Mouse (Mus musculus) forebrain, embryonic 11.5 days (tissue): ENCODE data around the gene Nol4l. TPM values are rescaled to one million over a fixed set of nuclear protein-coding genes. Genes with fewer than 3 reads are reported as not detected.

Experiments
- ATAC-seq: fragments of 200-750 bp; cut with Nextera tagmentation; replicated peaks from 2 replicates; pipeline ENCODE4 v1.8.0; 2017; ENCODE audit warnings: moderate TSS enrichment; ENCODE audit not compliant: low FRiP score
- DNase-seq: peaks from one replicate; pipeline ENCODE4 v3.0.0-alpha.2; 2017; ENCODE audit warnings: low spot score
- H3K27ac ChIP-seq: fragments of 300-500 bp; sonication (generic); 2 replicates; pipeline ENCODE4 v1.5.1; 2014; ENCODE audit warnings: low read depth, low read length
- H3K27me3 ChIP-seq: fragments of 300-500 bp; sonication (generic); 2 replicates; pipeline ENCODE4 v1.6.1; 2014; ENCODE audit warnings: mild to moderate bottlenecking, low read length, mixed read lengths; ENCODE audit not compliant: control insufficient read depth, insufficient read depth
- H3K36me3 ChIP-seq: fragments of 300-500 bp; sonication (generic); 2 replicates; pipeline ENCODE4 v1.6.1; 2014; ENCODE audit warnings: mild to moderate bottlenecking, low read length, moderate library complexity, mixed read lengths; ENCODE audit not compliant: control insufficient read depth, insufficient read depth
- H3K4me1 ChIP-seq: fragments of 300-500 bp; sonication (generic); replicated peaks from 2 replicates; pipeline ENCODE4 v1.6.1; 2014; ENCODE audit warnings: low read length, mixed read lengths; ENCODE audit not compliant: control insufficient read depth, insufficient read depth
- H3K4me2 ChIP-seq: fragments of 300-500 bp; sonication (generic); 2 replicates; pipeline ENCODE4 v1.6.1; 2014; ENCODE audit warnings: low read depth, mild to moderate bottlenecking, low read length, moderate library complexity, mixed read lengths; ENCODE audit not compliant: severe bottlenecking
- H3K4me3 ChIP-seq: fragments of 300-500 bp; sonication (generic); 2 replicates; pipeline ENCODE4 v1.5.1; 2014; ENCODE audit warnings: low read depth, low read length
- H3K9ac ChIP-seq: fragments of 300-500 bp; sonication (generic); 2 replicates; pipeline ENCODE4 v1.6.1; 2014; ENCODE audit warnings: low read length
- H3K9me3 ChIP-seq: fragments of 300-500 bp; sonication (generic); 2 replicates; pipeline ENCODE4 v1.6.1; 2016; ENCODE audit warnings: low read length, mixed read lengths; ENCODE audit not compliant: control insufficient read depth
- WGBS: fragments of 180-500 bp; shearing (Covaris S2); extraction: QIAGEN DNeasy Blood & Tissue Kit; methylation state at CpG from one replicate; pipeline ENCODE4 v1.1.7; 2014; 5-methylcytosine and 5-hydroxymethylcytosine counted together
- polyA plus RNA-seq: library from polyadenylated mRNA; unstranded; fragments of >200 nt; fragmentation: Nextera tagmentation; extraction: Ambion mirVana; gene quantifications from 2 replicates; pipeline ENCODE4 v1.2.1, GENCODE M21; 2014

Gene Nol4l
- polyA plus RNA-seq, 1 experiment from 2014 or later, result 25.6 TPM

GRCm38 (mm10) chr2:153434880-153435831 is 94.6 kb downstream of the Nol4l start:
- no peak for DNase-seq
- Histone ChIP-seq H3K4me3 (no peak overlapping the region), H3K4me1 (peaks cover 27% of the 10 kb centered on the region; the same call in 1 of the 2 replicates), H3K36me3 (peaks cover 2% of the 10 kb centered on the region; the same call in 1 of the 2 replicates), H3K9ac (no peak overlapping the region), H3K4me2 (no peak overlapping the region), H3K27ac (0 out of 2 replicates have a peak overlapping the region, but pooled peaks have one; percentile 2), H3K9me3 (no peaks in the 10 kb centered on the region), H3K27me3 (no peaks in the 10 kb centered on the region)
- WGBS, result 11% methylated on average over 9 of the region's 9 CpGs
- ATAC-seq, result 0 out of 2 replicates have a peak, but pooled peaks have one; percentile 43

- WGBS, result 64% methylated on average over 3 of the region's 3 CpGs
- Histone ChIP-seq H3K27me3 (no peaks in the 10 kb centered on the region), H3K27ac (no peak overlapping the region), H3K36me3 (peaks cover 2% of the 10 kb centered on the region; the same call in 1 of the 2 replicates), H3K9ac (no peak overlapping the region), H3K4me3 (no peak overlapping the region), H3K9me3 (no peaks in the 10 kb centered on the region), H3K4me2 (no peak overlapping the region), H3K4me1 (peaks cover 26% of the 10 kb centered on the region; the same call in 1 of the 2 replicates)
- ATAC-seq (no peak), DNase-seq (no peak)
Observed at GRCm38 (mm10) chr2:153433859-153434258, 95.9 kb downstream of the Nol4l start.

GRCm38 (mm10) chr2:153432492-153432891 is 97.3 kb downstream of the Nol4l start:
- Histone ChIP-seq H3K9me3 (no peaks in the 10 kb centered on the region), H3K9ac (no peak overlapping the region), H3K27ac (0 out of 2 replicates have a peak overlapping the region, but pooled peaks have one; percentile 31), H3K27me3 (no peaks in the 10 kb centered on the region), H3K4me1 (peaks cover 24% of the 10 kb centered on the region; the same call in 1 of the 2 replicates), H3K4me3 (no peak overlapping the region), H3K36me3 (peaks cover 2% of the 10 kb centered on the region; the same call in 1 of the 2 replicates), H3K4me2 (no peak overlapping the region)
- no peak for ATAC-seq
- WGBS, result 55% methylated on average over 7 of the region's 7 CpGs
- DNase-seq, result no peak

GRCm38 (mm10) chr2:153430571-153430970 is 99.2 kb downstream of the Nol4l start:
- DNase-seq (no peak), ATAC-seq (no peak)
- 92% methylated on average over 1 of the region's 1 CpGs for WGBS
- H3K9me3 ChIP-seq, result no peaks in the 10 kb centered on the region
- no peak overlapping the region for H3K9ac ChIP-seq
- H3K4me1 ChIP-seq, result peaks cover 25% of the 10 kb centered on the region
- no peak overlapping the region for H3K4me2 ChIP-seq
- no peak overlapping the region for H3K27ac ChIP-seq
- H3K4me3 ChIP-seq, result no peak overlapping the region
- H3K27me3 ChIP-seq, result no peaks in the 10 kb centered on the region
- H3K36me3 ChIP-seq, result peaks cover 2% of the 10 kb centered on the region; the same call in 1 of the 2 replicates

- Histone ChIP-seq H3K4me1 (peaks cover 21% of the 10 kb centered on the region), H3K4me3 (no peak overlapping the region), H3K9ac (no peak overlapping the region), H3K27me3 (no peaks in the 10 kb centered on the region), H3K9me3 (no peaks in the 10 kb centered on the region), H3K4me2 (no peak overlapping the region), H3K36me3 (peaks cover 2% of the 10 kb centered on the region; the same call in 1 of the 2 replicates), H3K27ac (no peak overlapping the region)
- ATAC-seq (no peak), DNase-seq (no peak)
- 75% methylated on average over 2 of the region's 2 CpGs for WGBS
Observed at GRCm38 (mm10) chr2:153428485-153428884, 101.3 kb downstream of the Nol4l start.

GRCm38 (mm10) chr2:153426931-153427330 is 102.8 kb downstream of the Nol4l start:
- Histone ChIP-seq H3K27ac (0 out of 2 replicates have a peak overlapping the region, but pooled peaks have one; percentile 46), H3K9ac (no peak overlapping the region), H3K27me3 (no peaks in the 10 kb centered on the region), H3K36me3 (no peaks in the 10 kb centered on the region; the same call in 1 of the 2 replicates), H3K4me1 (peaks cover 23% of the 10 kb centered on the region), H3K4me2 (no peak overlapping the region), H3K9me3 (no peaks in the 10 kb centered on the region), H3K4me3 (no peak overlapping the region)
- WGBS, result 16% methylated on average over 2 of the region's 2 CpGs
- ATAC-seq, result no peak
- DNase-seq, result no peak

GRCm38 (mm10) chr2:153425998-153426670 is 103.6 kb downstream of the Nol4l start:
- Histone ChIP-seq H3K27me3 (no peaks in the 10 kb centered on the region), H3K9ac (peak overlapping the region; percentile 51), H3K9me3 (no peaks in the 10 kb centered on the region), H3K4me2 (0 out of 2 replicates have a peak overlapping the region, but pooled peaks have one; percentile 24), H3K36me3 (no peaks in the 10 kb centered on the region; the same call in 1 of the 2 replicates), H3K27ac (peak overlapping the region; percentile 89), H3K4me3 (no peak overlapping the region), H3K4me1 (peaks cover 24% of the 10 kb centered on the region)
- 18% methylated on average over 9 of the region's 9 CpGs for WGBS
- DNase-seq (peak; percentile 72), ATAC-seq (peak; percentile 76)

- DNase-seq (no peak), ATAC-seq (no peak)
- WGBS, result 92% methylated on average over 4 of the region's 4 CpGs
- H3K36me3 ChIP-seq, result no peaks in the 10 kb centered on the region; the same call in 1 of the 2 replicates
- no peak overlapping the region for H3K4me2 ChIP-seq
- peak overlapping the region; percentile 89 for H3K27ac ChIP-seq
- no peaks in the 10 kb centered on the region for H3K9me3 ChIP-seq
- H3K9ac ChIP-seq, result no peak overlapping the region
- H3K4me1 ChIP-seq, result peaks cover 24% of the 10 kb centered on the region
- no peaks in the 10 kb centered on the region for H3K27me3 ChIP-seq
- H3K4me3 ChIP-seq, result no peak overlapping the region
Observed at GRCm38 (mm10) chr2:153425124-153425844, 104.5 kb downstream of the Nol4l start.
